Mouse (Mus musculus) gastrocnemius, postnatal 14 days (tissue): ENCODE measurements around the gene Crocc. TPM values are rescaled to one million over a fixed set of nuclear protein-coding genes. Genes with fewer than 3 reads are reported as not detected.

Experiments used
- DNase-seq: peaks from one replicate; pipeline ENCODE4 v3.0.0; 2021; ENCODE audit warnings: mixed read lengths
- intact Hi-C: fragments of 180-260 bp; cut with DNase I; formaldehyde crosslinking; loops from one replicate; pipeline ENCODE4 v1.15.1; 2025; ENCODE audit warnings: low total_unique reads
- total RNA-seq, 2 experiments: library from RNA; stranded (reverse); gene quantifications; 2 replicates each; pipeline ENCODE4 v1.2.3; 2021

Gene Crocc
- total RNA-seq, 2 experiments from 2014 or later: 2.6 to 4.0 TPM

GRCm38 (mm10) chr4:141030541-141031206 lies 29.7 kb downstream of the Crocc start:
- DNase-seq: peak; percentile 61
- intact Hi-C loops: loop anchor here (2.0 kb wide), 1 partner anchor 66 kb away; no protein-coding TSS in a partner anchor

DNA sequence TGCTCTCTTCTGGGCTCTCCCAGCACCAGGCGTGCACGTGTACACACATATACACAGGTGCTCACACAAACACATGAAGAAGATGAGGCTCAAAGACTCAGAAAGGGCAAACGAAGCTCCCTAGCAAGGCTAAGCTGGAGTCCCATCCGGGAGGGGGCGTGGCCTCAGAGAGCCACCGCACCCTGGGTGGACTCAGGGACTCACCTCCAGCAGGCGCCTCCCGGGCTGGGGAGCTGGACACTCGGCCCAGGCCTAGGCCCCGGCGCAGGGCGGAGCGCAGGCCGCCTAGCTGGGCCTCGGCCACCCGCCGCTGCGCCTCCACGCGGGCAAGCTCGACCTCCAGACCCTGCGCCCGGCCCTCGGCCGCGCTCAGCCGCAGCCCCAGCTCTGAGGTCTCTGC lies 35.4 kb downstream of the Crocc start:
- intact Hi-C loops: no loop called here
- DNase-seq: no peak

DNA sequence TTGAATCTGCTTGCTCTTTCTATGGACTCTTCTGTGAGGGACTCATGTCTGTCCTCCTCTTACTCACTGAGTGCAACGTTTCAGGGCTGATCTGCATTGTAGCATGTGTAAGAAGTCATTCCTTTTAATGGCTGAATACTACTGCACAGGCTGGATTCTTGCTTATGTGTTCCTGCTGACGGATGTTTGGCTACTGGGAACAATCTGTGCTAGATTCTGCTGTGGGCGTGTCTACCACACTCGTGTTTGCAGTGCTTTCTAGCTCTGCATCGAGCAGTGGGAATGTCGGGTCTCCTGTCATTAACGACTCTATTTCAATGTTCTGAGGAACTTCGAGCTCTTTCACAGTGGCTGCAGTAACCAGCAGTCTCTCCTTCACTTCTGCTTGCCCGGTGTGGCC lies 36.3 kb downstream of the Crocc start:
- DNase-seq: no peak
- intact Hi-C loops: no loop called here

DNA sequence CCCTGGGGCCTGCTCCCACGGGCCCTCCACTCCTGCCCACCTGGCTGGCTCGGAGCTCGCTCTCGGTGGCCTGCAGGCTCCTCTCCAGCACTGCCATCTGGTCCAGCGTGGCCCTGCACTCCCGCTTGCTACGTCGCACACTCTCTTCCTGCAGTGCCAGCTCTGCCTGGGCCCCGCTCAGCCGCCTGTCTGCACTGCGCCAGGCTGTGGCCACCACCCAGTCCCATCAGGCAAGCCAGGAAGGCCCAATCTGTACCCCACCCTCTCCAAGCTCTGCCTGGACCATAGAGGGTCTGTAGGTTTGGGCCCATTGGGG lies 38.8 kb downstream of the Crocc start:
- intact Hi-C loops: no loop called here
- no peak for DNase-seq

- intact Hi-C loops: no loop called here
- DNase-seq: peak; percentile 69
These were observed 39.3 kb downstream of the Crocc start for GRCm38 (mm10) chr4:141020811-141021613.

GRCm38 (mm10) chr4:141020220-141020619 lies 40.1 kb downstream of the Crocc start:
- no peak for DNase-seq
- intact Hi-C loops: no loop called here

- DNase-seq: no peak
- intact Hi-C loops: no loop called here
These were observed 42.5 kb downstream of the Crocc start for GRCm38 (mm10) chr4:141017657-141018436.

DNA sequence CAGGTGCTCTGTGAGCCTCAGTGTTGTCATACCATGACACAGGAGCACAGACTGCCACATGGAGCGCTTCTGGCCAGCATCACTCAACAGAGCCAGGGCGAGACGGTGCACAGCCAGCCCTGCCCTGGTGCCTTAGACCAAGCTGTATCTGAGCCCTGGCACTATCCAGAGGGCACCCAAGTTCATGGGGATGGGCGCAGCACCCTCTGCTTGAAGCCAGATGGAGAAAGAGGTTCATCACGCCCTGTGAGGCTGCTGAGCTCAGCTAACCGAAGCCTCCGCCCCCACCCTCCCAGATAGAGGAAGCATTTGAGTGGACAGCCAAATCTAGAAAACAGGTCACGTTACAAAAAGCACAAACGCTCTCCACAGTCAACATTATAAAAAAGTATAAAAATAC lies 44.0 kb downstream of the Crocc start:
- intact Hi-C loops: no loop called here
- DNase-seq: peak; percentile 62

DNA sequence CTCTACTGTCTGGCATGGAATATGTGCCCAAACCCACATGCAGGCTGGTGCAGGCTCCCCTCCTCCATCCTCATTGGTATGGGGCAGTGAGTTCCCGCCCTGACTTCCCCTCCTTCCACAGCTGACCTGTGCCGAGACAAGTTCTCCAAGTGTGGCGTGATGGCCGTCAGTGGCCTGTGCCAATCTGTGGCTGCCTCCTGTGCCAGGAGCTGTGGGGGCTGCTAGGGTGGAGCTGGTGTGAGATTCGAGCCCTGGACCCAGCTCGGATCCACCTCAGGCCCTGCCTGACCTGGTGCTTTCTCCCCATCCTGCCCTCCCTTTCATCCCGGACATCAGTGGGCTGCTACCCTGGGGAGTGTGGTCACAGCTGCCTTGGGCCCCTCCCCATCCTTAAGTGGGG lies 45.0 kb downstream of the Crocc start:
- intact Hi-C loops: no loop called here
- no peak for DNase-seq

GRCm38 (mm10) chr4:141014856-141015255 lies 45.5 kb downstream of the Crocc start:
- intact Hi-C loops: no loop called here
- DNase-seq: no peak

DNA sequence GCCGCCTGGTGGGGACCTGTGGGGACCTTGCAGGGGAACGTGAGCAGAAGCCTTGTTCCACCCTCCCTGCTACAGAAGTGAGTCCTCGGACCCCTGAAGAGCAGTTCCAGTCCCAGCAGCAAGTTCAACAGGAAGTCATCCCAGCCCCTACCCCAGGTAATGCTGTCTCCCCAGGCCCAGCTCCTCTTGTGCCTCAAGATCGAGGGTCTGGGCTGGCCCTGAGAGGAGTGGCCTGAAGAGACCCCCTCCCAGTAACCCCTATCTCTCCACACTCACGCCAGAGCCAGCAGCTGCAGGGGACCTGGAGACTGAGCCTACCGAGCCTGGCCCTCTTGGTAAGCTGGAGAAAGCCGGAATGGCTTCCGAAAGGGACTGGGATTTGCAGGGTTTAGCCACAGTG lies 46.2 kb downstream of the Crocc start:
- no peak for DNase-seq
- intact Hi-C loops: no loop called here

- intact Hi-C loops: no loop called here
- no peak for DNase-seq
These were observed 47.8 kb downstream of the Crocc start for GRCm38 (mm10) chr4:141012558-141012957.

- intact Hi-C loops: no loop called here
- peak; percentile 62 for DNase-seq
These were observed 48.6 kb downstream of the Crocc start for GRCm38 (mm10) chr4:141011556-141012328.

DNA sequence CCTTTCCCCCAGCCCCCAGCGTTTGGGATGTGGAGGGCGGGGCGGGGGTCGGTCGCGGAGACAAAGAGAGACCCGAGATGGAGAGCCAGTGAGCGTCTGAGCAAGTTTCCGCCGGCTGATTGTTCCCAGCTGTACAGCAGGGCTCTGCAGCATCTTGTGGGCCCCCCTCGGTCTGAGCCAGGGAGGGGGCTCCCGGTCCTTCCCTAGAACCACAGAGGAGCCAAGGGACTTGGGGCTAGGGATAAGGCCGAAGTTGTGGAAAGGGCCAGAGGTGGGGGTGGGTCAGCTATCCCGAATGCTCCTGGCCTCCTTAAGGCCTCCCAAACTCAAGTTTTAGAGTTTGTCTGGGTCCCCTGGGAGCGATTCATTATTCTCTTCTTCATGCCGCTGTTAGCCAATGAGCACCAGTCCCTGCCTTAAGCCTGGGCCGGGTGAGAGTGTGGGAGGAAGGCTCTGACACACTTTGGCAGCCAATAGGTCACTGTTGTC lies 49.4 kb downstream of the Crocc start:
- DNase-seq: peak; percentile 54
- intact Hi-C loops: no loop called here

DNA sequence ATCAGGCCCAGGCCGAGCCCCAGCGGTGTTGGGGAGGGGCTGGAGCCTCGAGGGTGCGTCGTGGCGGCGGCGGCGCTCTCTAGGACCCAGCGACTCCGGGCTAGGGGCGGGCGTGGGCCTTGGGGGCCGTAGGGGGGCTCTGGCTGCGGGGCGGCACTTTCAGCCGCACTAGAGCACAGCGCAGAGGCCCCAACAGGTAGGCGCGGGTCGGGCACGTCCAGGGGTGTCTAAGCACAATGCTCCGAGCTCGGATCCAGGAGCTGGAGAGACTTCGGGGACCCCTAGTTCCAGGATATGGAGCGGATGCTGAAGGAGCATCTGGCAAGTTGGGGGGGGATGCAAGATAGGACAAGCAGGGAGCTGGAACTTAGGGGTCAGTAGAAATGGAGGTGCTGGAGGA lies 49.8 kb downstream of the Crocc start:
- intact Hi-C loops: no loop called here
- peak; percentile 62 for DNase-seq

DNA sequence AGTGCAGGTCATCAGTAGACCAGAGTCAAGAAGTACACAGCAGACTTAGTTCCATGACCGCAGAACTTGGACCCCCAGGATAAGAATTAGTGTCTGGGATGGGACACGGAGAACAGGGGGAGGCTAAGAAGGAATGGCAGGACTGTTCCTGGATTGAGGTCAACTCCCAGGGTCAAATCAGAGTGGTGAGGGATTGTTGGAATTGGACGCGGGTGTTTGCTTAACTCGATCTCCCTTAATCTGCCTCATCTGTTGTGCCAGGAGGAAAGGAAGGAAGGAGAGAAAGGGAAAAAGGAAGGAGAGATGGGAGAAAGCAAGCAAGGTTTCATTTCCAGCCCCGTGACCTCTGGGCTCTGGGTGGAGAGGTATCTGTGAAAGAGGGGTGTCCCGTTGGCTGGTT lies 50.2 kb downstream of the Crocc start, which contains the start of gene Mfap2:
Mfap2 (plus strand) TSS at position 301 of the 400 bp plus-strand sequence.
- intact Hi-C loops: no loop called here
- DNase-seq: no peak

DNA sequence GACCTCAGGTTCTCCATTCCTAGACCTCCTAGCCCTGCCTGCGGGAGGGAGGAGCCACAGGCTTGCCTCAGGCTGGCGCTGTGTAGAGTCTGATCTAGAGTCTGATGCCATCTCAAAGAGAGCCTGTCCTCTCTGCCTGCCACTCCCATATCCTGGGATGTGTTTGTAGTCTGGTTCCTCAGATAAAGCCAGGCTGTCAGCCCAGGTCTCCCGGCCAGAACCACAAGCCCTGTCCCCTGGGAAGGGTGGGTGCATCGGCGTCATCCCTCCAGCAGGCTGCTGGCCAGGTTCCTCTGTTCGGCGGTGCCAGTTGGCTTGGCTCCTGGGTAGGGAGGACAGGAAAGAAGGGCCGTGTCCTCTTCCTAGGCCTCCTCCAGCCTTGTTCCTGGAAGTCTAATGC lies 52.3 kb downstream of the Crocc start:
- intact Hi-C loops: no loop called here
- DNase-seq: peak; percentile 68

GRCm38 (mm10) chr4:141005983-141006382 lies 54.4 kb downstream of the Crocc start:
- intact Hi-C loops: no loop called here
- DNase-seq: no peak

GRCm38 (mm10) chr4:140996812-140997211 lies 63.5 kb downstream of the Crocc start:
- intact Hi-C loops: no loop called here
- DNase-seq: no peak

DNA sequence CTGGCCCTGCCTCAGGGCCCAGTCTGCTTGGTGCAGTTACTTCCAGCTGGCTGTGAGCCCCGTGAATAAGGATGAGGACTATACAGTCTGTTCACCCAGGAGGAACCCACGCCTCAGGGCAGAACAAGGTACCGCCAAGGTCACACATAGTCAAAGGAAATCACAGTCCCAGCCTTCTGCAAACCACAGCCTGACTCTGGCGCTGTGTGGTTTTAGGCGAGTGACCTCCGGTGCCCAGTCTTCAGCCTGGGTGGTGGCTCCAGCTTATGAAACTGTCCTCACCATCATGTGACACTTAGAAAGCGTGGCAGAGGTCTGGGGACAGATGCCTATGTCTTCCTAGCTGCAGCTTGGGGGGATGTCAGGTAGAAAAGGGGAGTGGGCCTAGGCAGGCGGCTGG lies 64.5 kb downstream of the Crocc start:
- no peak for DNase-seq
- intact Hi-C loops: no loop called here
